Mouse (Mus musculus): Measurements from ENCODE around the gene Polr2l. TPM values are rescaled to one million over a fixed set of nuclear protein-coding genes. Genes with fewer than 3 reads are reported as not detected.

Gene Polr2l
- polyA plus RNA-seq, 1 experiment = 21.1 TPM

GRCm38 (mm10) chr7:141472226-141472625 is 2.7 kb downstream of the Polr2l start:
- no peak for TF ChIP-seq CTCF (IDR thresholded peaks at IDR 0.05; ENCODE audit: control insufficient read depth, insufficient read depth, insufficient replicate concordance, low read depth, low read length)
- no peak for TF ChIP-seq POLR2A (IDR thresholded peaks at IDR 0.05; ENCODE audit: control insufficient read depth, low read depth, low read length)
- Histone ChIP-seq H3K27me3 (ENCODE audit: control insufficient read depth, insufficient read depth, low read length) (no peaks in the 10 kb centered on the region), H3K36me3 (ENCODE audit: control insufficient read depth, insufficient read depth, low read length) (no peaks in the 10 kb centered on the region; the same call in 1 of the 2 replicates), H3K27ac (ENCODE audit: control insufficient read depth, insufficient read depth, low read depth, low read length) (no peak overlapping the region), H3K4me1 (ENCODE audit: control insufficient read depth, insufficient read depth, low read length) (peaks cover 39% of the 10 kb centered on the region), H3K4me3 (ENCODE audit: control insufficient read depth, low read depth, low read length) (no peak overlapping the region)

- Histone ChIP-seq H3K36me3 (ENCODE audit: control insufficient read depth, insufficient read depth, low read length) (no peaks in the 10 kb centered on the region; the same call in 1 of the 2 replicates), H3K27ac (ENCODE audit: control insufficient read depth, insufficient read depth, low read depth, low read length) (no peak overlapping the region), H3K4me3 (ENCODE audit: control insufficient read depth, low read depth, low read length) (no peak overlapping the region), H3K27me3 (ENCODE audit: control insufficient read depth, insufficient read depth, low read length) (no peaks in the 10 kb centered on the region), H3K4me1 (ENCODE audit: control insufficient read depth, insufficient read depth, low read length) (peaks cover 38% of the 10 kb centered on the region)
- TF ChIP-seq CTCF (IDR thresholded peaks at IDR 0.05; ENCODE audit: control insufficient read depth, insufficient read depth, insufficient replicate concordance, low read depth, low read length) = no peak
- TF ChIP-seq POLR2A (IDR thresholded peaks at IDR 0.05; ENCODE audit: control insufficient read depth, low read depth, low read length) = no peak
Observed at GRCm38 (mm10) chr7:141471236-141471635, 3.7 kb downstream of the Polr2l start.

- no peaks in the 10 kb centered on the region; the same call in 1 of the 2 replicates for H3K36me3 ChIP-seq (ENCODE audit: control insufficient read depth, insufficient read depth, low read length)
- TF ChIP-seq POLR2A (IDR thresholded peaks at IDR 0.05; ENCODE audit: control insufficient read depth, low read depth, low read length) (no peak; the same call in 1 of the 2 replicates), CTCF (IDR thresholded peaks at IDR 0.05; ENCODE audit: control insufficient read depth, insufficient read depth, insufficient replicate concordance, low read depth, low read length) (no peak)
- H3K27ac ChIP-seq (ENCODE audit: control insufficient read depth, insufficient read depth, low read depth, low read length) = no peak overlapping the region
- H3K4me1 ChIP-seq (ENCODE audit: control insufficient read depth, insufficient read depth, low read length) = peaks cover 33% of the 10 kb centered on the region
- no peak overlapping the region for H3K4me3 ChIP-seq (ENCODE audit: control insufficient read depth, low read depth, low read length)
- no peaks in the 10 kb centered on the region for H3K27me3 ChIP-seq (ENCODE audit: control insufficient read depth, insufficient read depth, low read length)
Observed at GRCm38 (mm10) chr7:141470637-141470944, 4.3 kb downstream of the Polr2l start.

GRCm38 (mm10) chr7:141469901-141470636 is 4.9 kb downstream of the Polr2l start:
- H3K36me3 ChIP-seq (ENCODE audit: control insufficient read depth, insufficient read depth, low read length) = no peaks in the 10 kb centered on the region; the same call in 1 of the 2 replicates
- H3K4me1 ChIP-seq (ENCODE audit: control insufficient read depth, insufficient read depth, low read length) = peaks cover 34% of the 10 kb centered on the region
- no peaks in the 10 kb centered on the region for H3K27me3 ChIP-seq (ENCODE audit: control insufficient read depth, insufficient read depth, low read length)
- no peak overlapping the region for H3K4me3 ChIP-seq (ENCODE audit: control insufficient read depth, low read depth, low read length)
- TF ChIP-seq POLR2A (IDR thresholded peaks at IDR 0.05; ENCODE audit: control insufficient read depth, low read depth, low read length) (peak; percentile 11; the same call in 1 of the 2 replicates), CTCF (IDR thresholded peaks at IDR 0.05; ENCODE audit: control insufficient read depth, insufficient read depth, insufficient replicate concordance, low read depth, low read length) (no peak)
- H3K27ac ChIP-seq (ENCODE audit: control insufficient read depth, insufficient read depth, low read depth, low read length) = no peak overlapping the region

GRCm38 (mm10) chr7:141469352-141469751 is 5.6 kb downstream of the Polr2l start:
- Histone ChIP-seq H3K4me1 (ENCODE audit: control insufficient read depth, insufficient read depth, low read length) (peaks cover 40% of the 10 kb centered on the region), H3K36me3 (ENCODE audit: control insufficient read depth, insufficient read depth, low read length) (no peaks in the 10 kb centered on the region; the same call in 1 of the 2 replicates), H3K4me3 (ENCODE audit: control insufficient read depth, low read depth, low read length) (no peak overlapping the region), H3K27me3 (ENCODE audit: control insufficient read depth, insufficient read depth, low read length) (no peaks in the 10 kb centered on the region), H3K27ac (ENCODE audit: control insufficient read depth, insufficient read depth, low read depth, low read length) (peak overlapping the region; percentile 42)
- no peak for TF ChIP-seq POLR2A (IDR thresholded peaks at IDR 0.05; ENCODE audit: control insufficient read depth, low read depth, low read length)
- no peak for TF ChIP-seq CTCF (IDR thresholded peaks at IDR 0.05; ENCODE audit: control insufficient read depth, insufficient read depth, insufficient replicate concordance, low read depth, low read length)

GRCm38 (mm10) chr7:141468522-141469211 is 6.3 kb downstream of the Polr2l start:
- Histone ChIP-seq H3K36me3 (ENCODE audit: control insufficient read depth, insufficient read depth, low read length) (no peaks in the 10 kb centered on the region; the same call in 1 of the 2 replicates), H3K27ac (ENCODE audit: control insufficient read depth, insufficient read depth, low read depth, low read length) (peak overlapping the region; percentile 58), H3K4me3 (ENCODE audit: control insufficient read depth, low read depth, low read length) (peak overlapping the region; percentile 87), H3K4me1 (ENCODE audit: control insufficient read depth, insufficient read depth, low read length) (peaks cover 44% of the 10 kb centered on the region), H3K27me3 (ENCODE audit: control insufficient read depth, insufficient read depth, low read length) (no peaks in the 10 kb centered on the region)
- TF ChIP-seq POLR2A (IDR thresholded peaks at IDR 0.05; ENCODE audit: control insufficient read depth, low read depth, low read length) (no peak; the same call in 1 of the 2 replicates), CTCF (IDR thresholded peaks at IDR 0.05; ENCODE audit: control insufficient read depth, insufficient read depth, insufficient replicate concordance, low read depth, low read length) (no peak)

GRCm38 (mm10) chr7:141468164-141468521 is 6.8 kb downstream of the Polr2l start:
- Histone ChIP-seq H3K27ac (ENCODE audit: control insufficient read depth, insufficient read depth, low read depth, low read length) (peak overlapping the region; percentile 58), H3K27me3 (ENCODE audit: control insufficient read depth, insufficient read depth, low read length) (no peaks in the 10 kb centered on the region), H3K4me1 (ENCODE audit: control insufficient read depth, insufficient read depth, low read length) (peaks cover 47% of the 10 kb centered on the region), H3K36me3 (ENCODE audit: control insufficient read depth, insufficient read depth, low read length) (no peaks in the 10 kb centered on the region; the same call in 1 of the 2 replicates), H3K4me3 (ENCODE audit: control insufficient read depth, low read depth, low read length) (peak overlapping the region; percentile 87)
- TF ChIP-seq POLR2A (IDR thresholded peaks at IDR 0.05; ENCODE audit: control insufficient read depth, low read depth, low read length) (no peak), CTCF (IDR thresholded peaks at IDR 0.05; ENCODE audit: control insufficient read depth, insufficient read depth, insufficient replicate concordance, low read depth, low read length) (no peak)
